Mouse (Mus musculus) kidney, adult 11 months (tissue): ENCODE results near the gene Zmiz1.

Experiments
- DNase-seq: peaks from one replicate; pipeline ENCODE4 v3.0.0; 2022

Gene Zmiz1

GRCm38 (mm10) chr14:25474017-25474416 is 15.0 kb downstream of the Zmiz1 start:
- no peak for DNase-seq

- no peak for DNase-seq
These were observed 15.7 kb downstream of the Zmiz1 start for GRCm38 (mm10) chr14:25474732-25475131.

GRCm38 (mm10) chr14:25476048-25476447 is 17.1 kb downstream of the Zmiz1 start:
- DNase-seq: no peak

GRCm38 (mm10) chr14:25476453-25476852 is 17.5 kb downstream of the Zmiz1 start:
- DNase-seq: no peak

- DNase-seq: no peak
These were observed 18.3 kb downstream of the Zmiz1 start for GRCm38 (mm10) chr14:25477268-25477667.

GRCm38 (mm10) chr14:25478257-25478656 is 19.3 kb downstream of the Zmiz1 start:
- no peak for DNase-seq

GRCm38 (mm10) chr14:25478755-25479154 is 19.8 kb downstream of the Zmiz1 start:
- DNase-seq: no peak

GRCm38 (mm10) chr14:25479841-25480252 is 20.9 kb downstream of the Zmiz1 start:
- no peak for DNase-seq

GRCm38 (mm10) chr14:25480443-25480842 is 21.5 kb downstream of the Zmiz1 start:
- no peak for DNase-seq

- DNase-seq: peak; percentile 97
These were observed 22.1 kb downstream of the Zmiz1 start for GRCm38 (mm10) chr14:25480916-25481666.

- no peak for DNase-seq
These were observed 22.8 kb downstream of the Zmiz1 start for GRCm38 (mm10) chr14:25481667-25482331.

GRCm38 (mm10) chr14:25482404-25482803 is 23.4 kb downstream of the Zmiz1 start:
- no peak for DNase-seq

- no peak for DNase-seq
These were observed 24.3 kb downstream of the Zmiz1 start for GRCm38 (mm10) chr14:25483285-25483684.

GRCm38 (mm10) chr14:25484049-25484448 is 25.1 kb downstream of the Zmiz1 start:
- DNase-seq: no peak

- DNase-seq: no peak
These were observed 27.2 kb downstream of the Zmiz1 start for GRCm38 (mm10) chr14:25486220-25486619.

- no peak for DNase-seq
These were observed 27.9 kb downstream of the Zmiz1 start for GRCm38 (mm10) chr14:25486742-25487469.

GRCm38 (mm10) chr14:25487470-25487955 is 28.5 kb downstream of the Zmiz1 start:
- DNase-seq: peak; percentile 69

GRCm38 (mm10) chr14:25488097-25488613 is 29.2 kb downstream of the Zmiz1 start:
- peak; percentile 83 for DNase-seq

- peak; percentile 98 for DNase-seq
These were observed 30.5 kb downstream of the Zmiz1 start for GRCm38 (mm10) chr14:25489336-25490078.

- DNase-seq: no peak
These were observed 33.0 kb downstream of the Zmiz1 start for GRCm38 (mm10) chr14:25491961-25492360.

- DNase-seq: no peak
These were observed 33.7 kb downstream of the Zmiz1 start for GRCm38 (mm10) chr14:25492567-25493279.
